Mouse (Mus musculus): Measurements from ENCODE around the gene Dazap2. TPM values are rescaled to one million over a fixed set of nuclear protein-coding genes. Genes with fewer than 3 reads are reported as not detected.

Gene Dazap2
- total and polyA plus RNA-seq, 3 experiments, result 56.0 to 213 (median 159) TPM

GRCm38 (mm10) chr15:100636700-100637501 lies 21.8 kb downstream of the Dazap2 start, which contains the start of gene Smagp:
Gene Smagp, minus strand, starts transcription at chr15:100636940.
- H3K27ac ChIP-seq (ENCODE audit: insufficient read depth, low read depth), result no peak within 1 kb of the TSS
- TF ChIP-seq MAX (IDR thresholded peaks at IDR 0.05; ENCODE audit: low read length), result no peak
- peak; percentile 73; the same call in 1 of the 2 replicates for TF ChIP-seq SIN3A (IDR thresholded peaks at IDR 0.05; ENCODE audit: low read length)
- TF ChIP-seq MYC (IDR thresholded peaks at IDR 0.05; ENCODE audit: low read depth, low read length), result no peak
- TF ChIP-seq JUN (IDR thresholded peaks at IDR 0.05; ENCODE audit: insufficient read depth, low read depth, low read length), result no peak
- no peak for TF ChIP-seq GABPA (IDR thresholded peaks at IDR 0.05; ENCODE audit: insufficient replicate concordance, low read depth, low read length)
- TF ChIP-seq ETS1 (conservative IDR thresholded peaks at IDR 0.05; ENCODE audit: low read depth, low read length), result no peak
- peak; percentile 12; the same call in 1 of the 2 replicates for TF ChIP-seq ELF1 (IDR thresholded peaks at IDR 0.05; ENCODE audit: low read depth, low read length)
- TF ChIP-seq UBTF (IDR thresholded peaks at IDR 0.05; ENCODE audit: low read depth, low read length), result 0 out of 2 replicates have a peak, but pooled peaks have one; percentile 50
- no peak; the same call in 1 of the 2 replicates for TF ChIP-seq MEF2A (IDR thresholded peaks at IDR 0.05; ENCODE audit: borderline replicate concordance, low read depth, low read length)
- no peak for TF ChIP-seq CHD2 (IDR thresholded peaks at IDR 0.05; ENCODE audit: low read length)
- no peak for TF ChIP-seq EP300 (IDR thresholded peaks at IDR 0.05; ENCODE audit: low read length)
- no peak for TF ChIP-seq NRF1 (IDR thresholded peaks at IDR 0.05; ENCODE audit: low read depth, low read length)
- no peak for TF ChIP-seq CHD1 (IDR thresholded peaks at IDR 0.05; ENCODE audit: low read depth, low read length)
- TF ChIP-seq RAD21 (IDR thresholded peaks at IDR 0.05; ENCODE audit: low read depth, low read length), result no peak
- TF ChIP-seq CTCF (conservative IDR thresholded peaks at IDR 0.05 in 1 of 2, IDR thresholded peaks at IDR 0.05 in 1 of 2; ENCODE audit: low read depth in 2 of 2, low read length in 2 of 2), result no peak
- no peak for TF ChIP-seq ZNF384 (IDR thresholded peaks at IDR 0.05; ENCODE audit: low read depth, low read length)
- no peak for TF ChIP-seq JUND (conservative IDR thresholded peaks at IDR 0.05; ENCODE audit: low read depth, low read length)
- no peak for TF ChIP-seq ZC3H11A (IDR thresholded peaks at IDR 0.05; ENCODE audit: low read depth, low read length)
- no peak for TF ChIP-seq MAZ (IDR thresholded peaks at IDR 0.05; ENCODE audit: low read depth, low read length)
- TF ChIP-seq PAX5 (IDR thresholded peaks at IDR 0.05; ENCODE audit: low read length), result no peak
- no peak for TF ChIP-seq E2F4 (IDR thresholded peaks at IDR 0.05; ENCODE audit: insufficient replicate concordance, low read depth, low read length)
- TF ChIP-seq SMC3 (IDR thresholded peaks at IDR 0.05; ENCODE audit: low read depth, low read length), result no peak
- TF ChIP-seq USF1 (IDR thresholded peaks at IDR 0.05; ENCODE audit: low read depth, low read length), result no peak
- no peak for TF ChIP-seq RCOR1 (conservative IDR thresholded peaks at IDR 0.05; ENCODE audit: low read depth, low read length)
- no peak for TF ChIP-seq HCFC1 (IDR thresholded peaks at IDR 0.05; ENCODE audit: low read depth, low read length)
- no peak for TF ChIP-seq MAFK (IDR thresholded peaks at IDR 0.05; ENCODE audit: insufficient replicate concordance, low read length)
- TF ChIP-seq POLR2A (IDR thresholded peaks at IDR 0.05; ENCODE audit: low read depth, low read length), result no peak; the same call in none of the 2 replicates
- peak; percentile 76 for TF ChIP-seq MXI1 (IDR thresholded peaks at IDR 0.05; ENCODE audit: low read depth, low read length)
- no peak for TF ChIP-seq ZMIZ1 (IDR thresholded peaks at IDR 0.05; ENCODE audit: low read depth, low read length)
- TF ChIP-seq TBP (conservative IDR thresholded peaks at IDR 0.05; ENCODE audit: low read depth, low read length), result no peak
- TF ChIP-seq NELFE (IDR thresholded peaks at IDR 0.05; ENCODE audit: low read depth, low read length), result no peak
- no peak; the same call in 1 of the 2 replicates for TF ChIP-seq IRF4 (IDR thresholded peaks at IDR 0.05; ENCODE audit: low read depth, low read length)
- no peak for TF ChIP-seq USF2 (conservative IDR thresholded peaks at IDR 0.05; ENCODE audit: low read depth, low read length)
- peak; percentile 44 for TF ChIP-seq TCF12 (IDR thresholded peaks at IDR 0.05; ENCODE audit: low read depth, low read length)
- TF ChIP-seq BHLHE40 (IDR thresholded peaks at IDR 0.05; ENCODE audit: low read depth, low read length), result peak; percentile 61
- no peak for TF ChIP-seq ZKSCAN1 (IDR thresholded peaks at IDR 0.05; ENCODE audit: borderline replicate concordance, low read depth, low read length)
- no peak for TF ChIP-seq POLR2AphosphoS2 (IDR thresholded peaks at IDR 0.05; ENCODE audit: low read depth, low read length)
- TF ChIP-seq KAT2A (IDR thresholded peaks at IDR 0.05; ENCODE audit: insufficient replicate concordance, low read length), result no peak
- dilution Hi-C loops (cut with MboI; ENCODE audit: extremely low pct_ligation_motif_present, extremely low pct_unique_long_range_greater_than_20kb, low sequenced_read_pairs) (no loop called here), in situ Hi-C loops (cut with MboI; ENCODE audit: low pct_ligation_motif_present, low pct_unique_long_range_greater_than_20kb, low sequenced_read_pairs) (no loop called here)
- peaks cover 5% of the 10 kb centered on the region for H3K27me3 ChIP-seq (replicated peaks)
- peak; percentile 46 for DNase-seq (ENCODE audit: extremely low read depth)
- peaks cover 9 to 48% of the 10 kb centered on the region in 2 experiments for H3K4me1 ChIP-seq (ENCODE audit: control insufficient read depth in 1 of 2, insufficient read depth in 2 of 2)
- peak within 1 kb of the TSS; percentile 92 for H3K4me2 ChIP-seq (ENCODE audit: insufficient read depth, low read depth, poor library complexity, severe bottlenecking)
- H3K9ac ChIP-seq (ENCODE audit: insufficient read depth, low read depth), result peak within 1 kb of the TSS; percentile 18
- no peaks in the 10 kb centered on the region for H3K9me3 ChIP-seq (replicated peaks; ENCODE audit: low read length)
- H3K36me3 ChIP-seq (replicated peaks in 1 of 2; ENCODE audit: control insufficient read depth in 1 of 2, insufficient read depth in 1 of 2, low read length in 1 of 2), result peaks cover 21 to 30% of the 10 kb centered on the region in 2 experiments
- H3K79me2 ChIP-seq (replicated peaks; ENCODE audit: control insufficient read depth, extremely low read depth, insufficient read depth, poor library complexity, severe bottlenecking), result no peaks in the 10 kb centered on the region
- peak within 1 kb of the TSS; percentile 60 to 69 (median 63) for H3K4me3 ChIP-seq (replicated peaks in 1 of 3; ENCODE audit: low read depth in 2 of 3, low read length in 2 of 3, poor library complexity in 1 of 3)
